11 mouse cellular contexts compared by ENCODE assay signal in genomic region chr1:35017471-35017870, GRCm38 (mm10).
A peak's percentile ranks its signal among the peaks of the same experiment; 100 is the strongest.
DNase-seq lines count a peak whose midpoint lies in the region; ATAC-seq and TF ChIP-seq lines count a peak whose summit lies in the region.
"Had no signal": no experiment of that assay in that cellular context is flagged by ENCODE, and none has a peak within 500 bp of the region (broad histone marks: within the 10 kb centered on the region; RNA-seq: fewer than 3 reads in every experiment).

No protein-coding gene starts in this region.

- H3K4me1 ChIP-seq in lung, postnatal 0 days (ENCODE audit: insufficient read depth, low read depth, low read length): no peaks in the 10 kb centered on the region
- H3K4me1 ChIP-seq: heart, embryonic 13.5 days; limb, embryonic 15.5 days had no signal

- TF ChIP-seq CTCF in lung, postnatal 0 days (IDR thresholded peaks at IDR 0.05): no peak

- ATAC-seq in lung, postnatal 0 days: no peak

- no peak overlapping the region for H3K27ac ChIP-seq in lung, postnatal 0 days (ENCODE audit: low read length)
- H3K27ac ChIP-seq: heart, embryonic 13.5 days; limb, embryonic 15.5 days had no signal

- H3K27me3 ChIP-seq in lung, postnatal 0 days (replicated peaks; ENCODE audit: insufficient read depth, low read length): no peaks in the 10 kb centered on the region
- H3K27me3 ChIP-seq: heart, embryonic 13.5 days; limb, embryonic 15.5 days had no signal

- H3K4me3 ChIP-seq in lung, postnatal 0 days (ENCODE audit: low read depth, low read length): no peak overlapping the region
- H3K4me3 ChIP-seq: heart, embryonic 13.5 days; limb, embryonic 15.5 days had no signal

- TF ChIP-seq EP300 in lung, postnatal 0 days (IDR thresholded peaks at IDR 0.05): no peak

- no peaks in the 10 kb centered on the region for H3K9me3 ChIP-seq in lung, postnatal 0 days (ENCODE audit: low read length)
- H3K9me3 ChIP-seq: limb, embryonic 15.5 days had no signal

- H3K36me3 ChIP-seq in lung, postnatal 0 days (ENCODE audit: insufficient read depth, low read length): no peaks in the 10 kb centered on the region
- H3K36me3 ChIP-seq: heart, embryonic 13.5 days; limb, embryonic 15.5 days had no signal

- no peak overlapping the region for H3K9ac ChIP-seq in lung, postnatal 0 days (replicated peaks; ENCODE audit: low read depth)
- H3K9ac ChIP-seq: heart, embryonic 13.5 days; limb, embryonic 15.5 days had no signal

- WGBS in lung, postnatal 0 days: 70% methylated on average over 4 of the region's 4 CpGs

- DNase-seq in adrenal gland, postnatal 25 days: peak; percentile 7
- no peak for DNase-seq in adrenal gland, adult 18-20 months (ENCODE audit: low spot score in 2 of 2)
- DNase-seq in lung, postnatal 0 days (ENCODE audit: low spot score): peak; percentile 19
- DNase-seq in lung, adult 18-20 months: no peak
- DNase-seq in c-Kit-positive CD71-positive TER-119-negative erythroid progenitor cells, embryonic 14.5 days (ENCODE audit: low read depth): peak; percentile 0
- peak; percentile 0 for DNase-seq in lung, postnatal 36 days
- DNase-seq in B cell, adult 2 months: no peak
- DNase-seq in layer of hippocampus, adult 8-10 months (ENCODE audit: low spot score in 2 of 2): no peak
- DNase-seq: cerebellum, adult 9-11 months had no signal

- no peak overlapping the region for H3K4me2 ChIP-seq in lung, postnatal 0 days (replicated peaks; ENCODE audit: low read depth, low read length)
- H3K4me2 ChIP-seq: heart, embryonic 13.5 days; limb, embryonic 15.5 days had no signal

Comparison
In these comparisons a context has a peak if more than half of its experiments do, and no peak if none do; other contexts are left out.
1. DNase-seq: peak in adrenal gland, postnatal 25 days (single experiment), lung, postnatal 0 days (single experiment), c-Kit-positive CD71-positive TER-119-negative erythroid progenitor cells, embryonic 14.5 days (single experiment) and lung, postnatal 36 days (single experiment); none in adrenal gland, adult 18-20 months (0 of 2), lung, adult 18-20 months (0 of 2), B cell, adult 2 months (0 of 2) and layer of hippocampus, adult 8-10 months (0 of 2).